Mouse (Mus musculus) kidney, postnatal 0 days (tissue): Measurements from ENCODE around the gene Osbpl3. TPM values are rescaled to one million over a fixed set of nuclear protein-coding genes. Genes with fewer than 3 reads are reported as not detected.

Source experiments
- ATAC-seq: fragments of 200-750 bp; cut with Nextera tagmentation; replicated peaks from 2 replicates; pipeline ENCODE4 v1.8.0; 2017; ENCODE audit warnings: low read depth, moderate number of reproducible peaks, moderate TSS enrichment, moderate library complexity; ENCODE audit not compliant: low FRiP score
- DNase-seq: peaks from one replicate; pipeline ENCODE4 v3.0.0-alpha.2; 2016; ENCODE audit warnings: low spot score
- H3K27ac ChIP-seq: fragments of 300-500 bp; sonication (generic); 2 replicates; pipeline ENCODE4 v1.5.1; 2014; ENCODE audit warnings: mild to moderate bottlenecking
- H3K27me3 ChIP-seq: fragments of 300-500 bp; sonication (generic); 2 replicates; pipeline ENCODE4 v1.6.1; 2014; ENCODE audit warnings: low read length, mixed read lengths; ENCODE audit not compliant: insufficient read depth
- H3K36me3 ChIP-seq: fragments of 300-500 bp; sonication (generic); 2 replicates; pipeline ENCODE4 v1.6.1; 2014; ENCODE audit warnings: low read length, mixed read lengths; ENCODE audit not compliant: insufficient read depth
- H3K4me1 ChIP-seq: fragments of 300-500 bp; sonication (generic); replicated peaks from 2 replicates; pipeline ENCODE4 v1.6.1; 2014; ENCODE audit warnings: antibody characterized with exemption, low read length, mixed read lengths; ENCODE audit not compliant: insufficient read depth
- H3K4me2 ChIP-seq: fragments of 300-500 bp; sonication (generic); 2 replicates; pipeline ENCODE4 v1.6.1; 2014; ENCODE audit warnings: mild to moderate bottlenecking, low read length, moderate library complexity, mixed read lengths
- H3K4me3 ChIP-seq: fragments of 300-500 bp; sonication (generic); replicated peaks from 2 replicates; pipeline ENCODE4 v1.5.1; 2014; ENCODE audit warnings: low read depth, low read length
- H3K9ac ChIP-seq: fragments of 300-500 bp; sonication (generic); 2 replicates; pipeline ENCODE4 v1.6.1; 2014; ENCODE audit warnings: low read depth, low read length
- H3K9me3 ChIP-seq: fragments of 300-500 bp; sonication (generic); replicated peaks from 2 replicates; pipeline ENCODE4 v1.6.1; 2016; ENCODE audit warnings: low read length, inconsistent platforms, mixed read lengths
- CTCF ChIP-seq: IDR thresholded peaks from 2 replicates; pipeline ENCODE4 v1.5.1; 2016; ENCODE audit warnings: antibody characterized with exemption, low read depth, mild to moderate bottlenecking, moderate library complexity
- WGBS: fragments of 180-500 bp; shearing (Covaris S2); extraction: QIAGEN DNeasy Blood & Tissue Kit; methylation state at CpG from one replicate; pipeline ENCODE4 v1.1.7; 2014; 5-methylcytosine and 5-hydroxymethylcytosine counted together
- polyA plus RNA-seq: library from polyadenylated mRNA; unstranded; fragments of >200 nt; fragmentation: Nextera tagmentation; extraction: Ambion mirVana; gene quantifications from 2 replicates; pipeline ENCODE4 v1.2.1, GENCODE M21; 2015

The Osbpl3 gene
- polyA plus RNA-seq, 1 experiment from 2014 or later: 17.4 TPM

DNA sequence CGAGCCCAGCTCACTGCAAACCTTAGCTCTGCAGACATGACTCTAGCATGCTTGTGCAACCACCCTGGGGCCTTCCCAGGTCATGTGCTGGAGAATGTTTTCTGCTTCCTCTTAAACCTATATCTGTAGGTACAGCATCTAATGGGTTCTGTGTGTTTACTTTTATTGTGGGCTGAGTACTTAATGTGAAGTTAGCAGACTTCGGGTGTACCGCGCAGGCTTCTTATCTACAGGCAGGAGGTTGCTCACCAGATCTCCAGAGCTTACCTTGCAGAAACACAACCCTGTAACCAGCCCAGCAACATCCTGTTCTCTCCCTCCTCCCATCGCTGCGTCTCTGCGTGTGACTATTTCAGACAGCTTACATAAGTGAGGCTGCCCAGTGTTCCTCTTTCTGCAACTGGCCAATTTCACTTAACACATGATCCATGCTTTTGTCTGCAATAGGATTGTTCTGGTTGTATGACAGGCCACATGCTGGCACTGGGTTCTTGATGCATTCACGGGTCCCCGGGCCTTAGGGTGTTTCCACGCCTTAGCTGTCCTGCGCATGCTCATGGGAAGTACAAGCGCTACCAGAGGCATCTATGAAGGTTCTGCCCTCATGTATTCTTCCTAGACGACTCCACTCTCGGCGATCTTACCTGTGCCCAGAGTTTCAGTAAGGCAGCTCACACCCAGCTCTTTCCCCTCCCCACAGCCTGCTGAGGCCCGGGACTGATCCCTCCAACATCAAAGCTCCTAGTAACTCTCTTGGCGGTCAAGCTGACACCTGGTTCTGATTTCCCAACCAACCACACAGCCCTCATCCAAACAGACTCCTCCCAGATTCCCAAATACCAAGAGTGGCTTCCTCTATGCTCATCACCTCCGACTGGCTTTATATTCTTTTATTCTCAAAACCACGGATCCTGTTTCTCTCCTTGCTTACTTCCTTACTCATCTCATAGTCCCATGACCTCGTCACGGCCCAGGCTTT lies 78.0 kb downstream of the Osbpl3 start:
- DNase-seq: no peak
- ATAC-seq: no peak
- Histone ChIP-seq H3K36me3 (no peaks in the 10 kb centered on the region), H3K27me3 (no peaks in the 10 kb centered on the region), H3K4me2 (no peak overlapping the region), H3K9ac (no peak overlapping the region), H3K9me3 (no peaks in the 10 kb centered on the region), H3K27ac (peak overlapping the region; percentile 13; the same call in 1 of the 2 replicates), H3K4me1 (no peaks in the 10 kb centered on the region; the same call in none of the 2 replicates), H3K4me3 (no peak overlapping the region)
- TF ChIP-seq CTCF: no peak
- WGBS: 72% methylated on average over 21 of the region's 21 CpGs

DNA sequence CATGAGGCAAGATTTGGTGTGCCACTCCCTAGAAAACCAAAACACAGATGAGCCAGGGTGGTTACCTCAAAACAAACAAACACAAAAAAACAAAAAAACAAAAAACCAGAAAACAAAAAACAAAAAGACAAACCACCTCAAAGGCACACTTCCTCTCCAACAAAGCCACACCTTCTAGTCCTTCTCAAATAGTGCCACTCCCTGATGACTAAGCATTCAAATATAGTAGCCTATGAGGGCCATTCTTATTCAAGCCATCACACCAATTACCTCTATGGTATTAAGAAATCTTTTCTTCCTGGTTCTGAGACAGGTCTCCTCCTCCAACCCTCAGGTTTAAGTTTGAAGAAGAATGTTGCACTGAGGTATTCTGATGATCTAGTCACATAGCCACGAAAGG lies 79.3 kb downstream of the Osbpl3 start:
- ATAC-seq (no peak), DNase-seq (no peak)
- TF ChIP-seq CTCF: no peak
- Histone ChIP-seq H3K4me3 (no peak overlapping the region), H3K27ac (no peak overlapping the region), H3K36me3 (no peaks in the 10 kb centered on the region), H3K27me3 (no peaks in the 10 kb centered on the region), H3K4me1 (no peaks in the 10 kb centered on the region; the same call in none of the 2 replicates), H3K9ac (no peak overlapping the region), H3K9me3 (no peaks in the 10 kb centered on the region), H3K4me2 (no peak overlapping the region)
- 91% methylated on average over 1 of the region's 1 CpGs for WGBS

DNA sequence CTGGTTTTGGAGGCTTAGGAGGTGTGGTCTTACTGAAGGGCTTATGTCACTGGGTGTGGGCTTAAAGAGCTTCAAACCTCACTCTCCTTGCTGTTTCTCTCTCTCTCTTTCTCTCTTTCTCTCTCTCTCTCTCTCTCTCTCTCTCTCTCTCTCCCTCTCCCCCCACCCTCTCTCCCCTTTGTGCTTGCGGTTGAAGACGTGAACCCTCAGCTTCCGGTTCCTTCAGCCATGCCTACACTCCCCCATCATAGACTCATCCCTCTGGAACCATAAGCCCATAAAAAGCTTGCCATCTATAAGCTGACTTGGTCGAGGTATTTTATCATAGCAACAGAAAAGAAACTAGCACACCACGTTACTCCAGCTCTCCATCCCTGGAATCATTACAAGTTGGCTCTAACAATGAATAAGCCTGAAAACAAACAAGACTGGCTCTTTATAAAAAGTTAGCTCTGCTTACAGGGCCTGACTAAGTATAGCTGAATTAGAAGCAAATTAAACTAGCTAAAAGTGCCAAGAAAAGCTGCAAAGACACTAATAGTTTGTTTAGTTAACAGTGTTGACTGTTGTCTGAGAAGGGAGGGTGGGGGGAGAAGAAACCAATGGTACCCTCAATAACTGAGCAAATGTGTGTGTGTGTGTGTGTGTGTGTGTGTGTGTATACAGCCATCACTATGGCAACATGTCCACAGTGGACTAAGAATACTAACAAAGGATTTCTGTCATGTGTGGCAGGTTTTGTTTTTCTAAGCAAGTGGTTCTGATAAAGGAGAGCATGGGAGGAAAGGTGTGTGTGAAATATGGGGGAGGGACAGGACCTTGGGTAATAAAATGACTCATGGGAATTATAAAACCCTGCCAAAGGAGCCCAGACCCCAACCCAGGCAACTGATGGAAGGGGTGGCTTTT lies 83.2 kb downstream of the Osbpl3 start:
- Histone ChIP-seq H3K36me3 (0 out of 2 replicates have a peak, but pooled peaks cover 4% of the 10 kb centered on the region), H3K27ac (no peak overlapping the region), H3K27me3 (no peaks in the 10 kb centered on the region), H3K4me1 (no peaks in the 10 kb centered on the region), H3K9ac (no peak overlapping the region), H3K9me3 (no peaks in the 10 kb centered on the region), H3K4me3 (no peak overlapping the region), H3K4me2 (no peak overlapping the region)
- ATAC-seq: peak; percentile 40; the same call in 1 of the 2 replicates
- DNase-seq: no peak
- 30% methylated on average over 5 of the region's 5 CpGs for WGBS
- TF ChIP-seq CTCF: no peak

DNA sequence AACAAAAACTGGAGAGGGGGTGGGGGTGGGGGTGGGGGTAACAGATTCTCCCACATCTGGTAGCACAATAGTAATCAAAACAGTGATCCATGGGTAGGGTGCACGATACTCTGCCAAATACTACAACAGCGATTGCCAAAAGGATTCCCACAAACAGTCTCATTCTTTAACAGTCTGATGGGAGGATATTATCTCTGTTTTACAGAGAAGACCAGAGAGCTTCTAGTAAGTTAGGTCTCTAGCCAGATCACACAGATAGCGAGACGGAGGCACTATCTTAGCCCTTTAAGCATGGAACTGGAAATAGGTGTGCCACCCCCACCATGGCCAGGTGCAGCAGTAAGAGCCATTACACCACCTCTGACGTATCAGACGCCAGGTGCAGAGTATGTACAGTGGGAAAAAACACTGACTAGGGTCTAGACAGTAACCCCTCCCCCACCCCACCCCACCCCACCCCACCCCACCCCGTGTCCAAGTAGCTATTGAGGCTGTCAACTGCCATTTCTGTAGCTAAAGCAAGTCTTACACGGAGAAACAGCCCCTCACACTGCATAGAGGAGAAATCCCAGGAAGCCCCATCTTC lies 84.4 kb downstream of the Osbpl3 start:
- no peaks in the 10 kb centered on the region for H3K4me1 ChIP-seq
- H3K36me3 ChIP-seq: 0 out of 2 replicates have a peak, but pooled peaks cover 4% of the 10 kb centered on the region
- no peak for TF ChIP-seq CTCF
- DNase-seq (no peak), ATAC-seq (no peak)
- no peak overlapping the region for H3K27ac ChIP-seq
- H3K27me3 ChIP-seq: no peaks in the 10 kb centered on the region
- no peak overlapping the region for H3K9ac ChIP-seq
- H3K4me2 ChIP-seq: no peak overlapping the region
- no peak overlapping the region for H3K4me3 ChIP-seq
- WGBS: 82% methylated on average over 8 of the region's 8 CpGs
- no peaks in the 10 kb centered on the region for H3K9me3 ChIP-seq

DNA sequence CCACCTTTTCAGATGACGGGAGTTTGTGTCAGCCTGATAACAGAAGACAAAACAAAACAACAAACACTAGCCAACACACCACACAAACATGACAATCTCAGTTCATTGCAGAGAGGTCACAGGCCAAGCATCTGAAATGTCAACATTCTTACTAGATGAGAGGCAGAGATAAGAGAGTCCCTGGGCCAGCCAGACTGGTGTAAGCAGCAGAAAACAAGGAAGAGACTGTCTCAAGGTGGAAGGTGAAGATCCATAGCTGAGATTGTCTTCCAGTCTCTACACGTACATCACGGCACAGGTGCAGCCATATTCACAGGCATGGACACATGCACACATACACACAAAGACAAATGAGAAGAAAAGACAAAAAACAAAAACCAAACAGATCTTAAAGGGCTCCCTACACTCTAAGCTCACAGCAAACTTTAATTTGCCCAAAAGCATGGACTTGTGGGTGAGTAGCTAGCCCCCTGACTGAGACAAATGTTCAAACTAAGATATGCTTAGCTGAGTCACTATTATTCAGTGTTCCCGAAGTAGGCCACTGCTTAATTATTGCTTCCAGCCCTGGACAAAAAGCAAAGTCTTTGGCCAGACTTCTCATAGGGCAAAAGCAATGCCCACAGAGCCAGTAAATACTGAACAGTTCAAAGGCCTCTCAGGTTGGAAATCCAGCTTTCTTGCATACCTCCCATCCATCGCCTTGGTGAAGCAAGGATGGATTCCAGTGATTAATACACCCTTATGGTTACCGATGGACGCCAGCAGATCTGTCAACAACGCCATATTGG lies 87.3 kb downstream of the Osbpl3 start:
- Histone ChIP-seq H3K27me3 (no peaks in the 10 kb centered on the region), H3K9me3 (no peaks in the 10 kb centered on the region), H3K27ac (no peak overlapping the region), H3K4me2 (no peak overlapping the region), H3K36me3 (0 out of 2 replicates have a peak, but pooled peaks cover 4% of the 10 kb centered on the region), H3K9ac (no peak overlapping the region), H3K4me1 (no peaks in the 10 kb centered on the region), H3K4me3 (no peak overlapping the region)
- TF ChIP-seq CTCF: no peak
- 91% methylated on average over 8 of the region's 8 CpGs for WGBS
- ATAC-seq (no peak), DNase-seq (no peak)
